Mouse (Mus musculus) stomach, postnatal 0 days (tissue): ENCODE measurements around the gene Fam92b.

Experiments used
- CTCF ChIP-seq: IDR thresholded peaks from 2 replicates; pipeline ENCODE4 v1.5.1; 2016; ENCODE audit warnings: antibody characterized with exemption, low read depth, mild to moderate bottlenecking, moderate library complexity
- EP300 ChIP-seq: optimal IDR thresholded peaks from 2 replicates; pipeline ENCODE3; 2016; ENCODE audit warnings: antibody characterized with exemption

- TF ChIP-seq CTCF (no peak), EP300 (no peak)
Measured at GRCm38 (mm10) chr8:120186454-120186853, 9.2 kb upstream of the Fam92b start.
